Mouse (Mus musculus): ENCODE measurements around the gene Adgrd1. TPM values are rescaled to one million over a fixed set of nuclear protein-coding genes. Genes with fewer than 3 reads are reported as not detected.

The Adgrd1 gene
- total and polyA plus RNA-seq, 3 experiments, result 0.27 to 0.56 TPM; not detected in 1

DNA sequence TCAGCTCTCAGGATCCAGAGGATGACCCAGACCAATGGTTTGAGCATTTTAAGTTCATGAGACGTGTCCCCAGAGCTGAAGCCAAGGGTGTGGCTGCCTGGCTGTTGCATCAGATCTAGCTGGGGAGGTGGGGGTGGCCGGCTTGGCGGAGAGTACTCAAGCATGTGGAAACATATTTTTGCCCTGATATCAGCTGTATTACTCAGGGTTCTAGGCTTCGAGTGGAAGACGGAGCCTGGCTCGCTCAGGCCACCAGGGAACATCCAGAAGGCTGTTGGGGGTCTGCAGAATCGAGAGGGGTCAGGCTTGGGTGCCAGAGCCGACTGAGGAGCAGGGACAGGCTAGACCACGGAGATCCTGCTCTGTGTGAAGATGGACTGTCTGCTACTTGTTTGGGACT is 30.6 kb upstream of the Adgrd1 start (continued):
- TF ChIP-seq MYC (IDR thresholded peaks at IDR 0.05; ENCODE audit: low read depth, low read length), result peak; percentile 64; the same call in 1 of the 2 replicates
- TF ChIP-seq CHD1 (IDR thresholded peaks at IDR 0.05; ENCODE audit: low read depth, low read length), result no peak
- TF ChIP-seq UBTF (IDR thresholded peaks at IDR 0.05; ENCODE audit: borderline replicate concordance, insufficient read depth, low read depth, low read length), result no peak
- TF ChIP-seq USF2 (IDR thresholded peaks at IDR 0.05; ENCODE audit: borderline replicate concordance in 1 of 2, insufficient read depth in 1 of 2, low read depth in 1 of 2, low read length in 2 of 2), result no peak
- no peak; the same call in 1 of the 2 replicates for TF ChIP-seq KAT2A (conservative IDR thresholded peaks at IDR 0.05; ENCODE audit: low read depth, low read length)
- TF ChIP-seq USF1 (IDR thresholded peaks at IDR 0.05; ENCODE audit: low read depth, low read length), result no peak
- TF ChIP-seq CHD2 (IDR thresholded peaks at IDR 0.05; ENCODE audit: low read length), result no peak
- TF ChIP-seq JUND (IDR thresholded peaks at IDR 0.05; ENCODE audit: low read depth, low read length), result no peak
- TF ChIP-seq MAZ (IDR thresholded peaks at IDR 0.05; ENCODE audit: low read depth, low read length), result no peak
- peak; percentile 67 for TF ChIP-seq TCF12 (IDR thresholded peaks at IDR 0.05; ENCODE audit: low read depth, low read length)
- TF ChIP-seq MAFK (IDR thresholded peaks at IDR 0.05; ENCODE audit: borderline replicate concordance, low read depth, low read length), result no peak
- TF ChIP-seq E2F4 (IDR thresholded peaks at IDR 0.05; ENCODE audit: borderline replicate concordance, low read depth, low read length), result no peak
- TF ChIP-seq MAX (IDR thresholded peaks at IDR 0.05; ENCODE audit: low read length), result peak; percentile 84

DNA sequence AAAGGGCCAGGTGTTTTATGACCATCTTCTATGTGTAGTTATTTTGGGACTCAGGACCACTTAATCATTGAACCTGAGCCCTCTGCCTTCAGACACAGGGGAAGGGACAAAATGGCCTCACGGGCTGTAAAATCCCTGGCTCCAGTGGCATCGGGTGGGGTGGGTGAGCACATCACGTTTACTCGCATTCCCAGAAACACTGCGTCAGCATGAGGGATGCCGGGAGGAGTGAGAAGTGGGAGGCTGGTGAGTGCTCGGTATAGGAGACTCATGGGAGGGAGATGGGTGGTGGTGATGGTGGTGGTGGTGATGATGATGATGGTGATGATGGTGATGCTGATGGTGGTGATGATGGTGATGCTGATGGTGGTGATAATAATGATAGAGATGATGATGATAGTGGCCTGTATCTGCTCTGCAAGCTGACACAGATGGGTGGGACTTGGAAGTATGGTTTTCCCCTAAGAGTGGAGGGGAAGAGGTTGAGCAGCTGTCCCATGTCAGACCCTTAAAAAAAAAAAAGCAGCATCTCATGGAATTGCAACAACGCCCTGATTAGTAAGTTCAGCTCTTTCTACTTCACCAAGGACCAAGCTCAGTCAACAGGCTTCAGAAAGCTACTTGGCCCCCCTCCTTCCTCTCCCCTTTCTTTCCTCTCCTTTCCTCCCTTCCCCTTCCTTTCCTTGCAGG is 29.9 kb upstream of the Adgrd1 start:
- H3K4me3 ChIP-seq (ENCODE audit: control insufficient read depth in 1 of 2, insufficient read depth in 1 of 2, low read depth in 2 of 2, low read length in 2 of 2), result no peak overlapping the region; a peak in 1 of 4 replicates
- peak overlapping the region; percentile 97 for H3K27ac ChIP-seq (ENCODE audit: control insufficient read depth, low read depth, low read length)
- no peaks in the 10 kb centered on the region; the same call in 1 of the 2 replicates for H3K79me2 ChIP-seq (ENCODE audit: control insufficient read depth, insufficient read depth, low read length, poor library complexity)
- no peaks in the 10 kb centered on the region for H3K27me3 ChIP-seq (ENCODE audit: control insufficient read depth in 1 of 2, insufficient read depth in 2 of 2, low read length in 2 of 2)
- peaks cover 0 to 15% of the 10 kb centered on the region in 2 experiments; a peak in 2 of 4 replicates for H3K36me3 ChIP-seq (ENCODE audit: control insufficient read depth in 1 of 2, insufficient read depth in 2 of 2, low read length in 2 of 2)
- peaks cover 7 to 22% of the 10 kb centered on the region in 2 experiments for H3K4me1 ChIP-seq (ENCODE audit: control insufficient read depth in 1 of 2, insufficient read depth in 2 of 2, low read length in 2 of 2)
- TF ChIP-seq MAZ (IDR thresholded peaks at IDR 0.05; ENCODE audit: low read depth, low read length) (no peak), TBP (IDR thresholded peaks at IDR 0.05; ENCODE audit: low read depth, low read length) (no peak), MXI1 (IDR thresholded peaks at IDR 0.05; ENCODE audit: low read depth, low read length) (no peak), MYB (IDR thresholded peaks at IDR 0.05; ENCODE audit: low read depth, low read length) (no peak), KAT2A (conservative IDR thresholded peaks at IDR 0.05; ENCODE audit: low read depth, low read length) (no peak), BHLHE40 (IDR thresholded peaks at IDR 0.05; ENCODE audit: borderline replicate concordance, low read depth, low read length) (no peak), ZNF384 (IDR thresholded peaks at IDR 0.05; ENCODE audit: low read depth, low read length) (no peak), POLR2A (IDR thresholded peaks at IDR 0.05; ENCODE audit: control insufficient read depth in 1 of 2, insufficient read depth in 1 of 2, low read depth in 1 of 2, low read length in 2 of 2, poor library complexity in 1 of 2) (no peak), POLR2AphosphoS5 (IDR thresholded peaks at IDR 0.05; ENCODE audit: borderline replicate concordance, low read depth, low read length) (no peak), GATA1 (IDR thresholded peaks at IDR 0.05; ENCODE audit: low read depth, low read length) (no peak), MAFK (IDR thresholded peaks at IDR 0.05; ENCODE audit: borderline replicate concordance, low read depth, low read length) (no peak), ZMIZ1 (IDR thresholded peaks at IDR 0.05; ENCODE audit: low read depth, low read length) (no peak), MEF2A (IDR thresholded peaks at IDR 0.05; ENCODE audit: extremely low read depth, insufficient replicate concordance, low read depth, low read length, poor library complexity, severe bottlenecking) (no peak), RCOR1 (IDR thresholded peaks at IDR 0.05; ENCODE audit: low read depth, low read length) (no peak), RAD21 (IDR thresholded peaks at IDR 0.05; ENCODE audit: low read depth, low read length) (no peak), USF2 (IDR thresholded peaks at IDR 0.05; ENCODE audit: borderline replicate concordance in 1 of 2, insufficient read depth in 1 of 2, low read depth in 1 of 2, low read length in 2 of 2) (no peak), E2F4 (IDR thresholded peaks at IDR 0.05; ENCODE audit: borderline replicate concordance, low read depth, low read length) (no peak), ZC3H11A (IDR thresholded peaks at IDR 0.05; ENCODE audit: low read depth, low read length) (no peak), ZKSCAN1 (IDR thresholded peaks at IDR 0.05; ENCODE audit: low read depth, low read length) (no peak)
- DNase-seq (ENCODE audit: low read depth, low spot score), result no peak
- peak overlapping the region; percentile 73 for H3K9ac ChIP-seq (ENCODE audit: control insufficient read depth, low read depth, low read length, poor library complexity, severe bottlenecking)
- no peaks in the 10 kb centered on the region for H3K9me3 ChIP-seq (replicated peaks; ENCODE audit: insufficient read depth, low read length)

All from MEL (cell line).